Mouse (Mus musculus): ENCODE results near the gene Pafah1b3.
A peak's percentile ranks its signal among the peaks of the same experiment; 100 is the strongest.

Pafah1b3 gene

DNA sequence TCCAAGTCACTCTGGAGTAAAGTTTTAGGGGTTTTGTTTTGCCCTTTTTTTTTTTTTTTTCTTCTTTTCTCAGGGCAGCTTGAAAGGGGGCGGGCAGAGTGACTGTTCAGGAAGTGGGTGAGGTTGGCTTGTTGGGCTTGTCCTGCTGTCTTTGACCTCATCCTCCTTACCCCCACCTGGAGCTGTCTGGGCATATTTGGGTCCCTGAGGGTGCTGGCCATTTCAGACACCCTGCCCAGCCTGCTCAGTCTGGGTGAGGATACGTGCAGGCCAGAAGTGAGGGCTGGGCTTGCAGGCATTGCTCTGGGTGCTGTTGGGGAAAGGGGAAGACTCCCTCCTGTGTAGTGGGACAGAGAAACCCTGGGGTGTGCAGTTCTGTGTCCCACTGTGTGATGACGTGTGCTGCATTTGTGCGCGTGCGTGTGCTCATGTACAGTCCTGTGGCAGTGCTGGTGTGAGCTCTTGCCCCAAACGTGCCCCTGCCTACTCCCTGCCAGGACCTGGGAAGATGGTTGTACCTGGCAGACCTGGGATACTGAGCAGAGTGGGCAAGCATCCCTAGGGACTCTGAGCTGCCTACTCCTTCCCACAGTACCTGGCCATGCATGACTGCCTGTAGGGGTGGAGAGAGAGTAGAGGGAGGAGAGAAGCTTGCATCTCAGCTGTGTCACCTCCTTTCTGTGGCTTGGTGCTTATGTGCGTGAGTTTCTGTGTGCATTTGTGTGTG, 28.1 kb downstream of the Pafah1b3 start:
- peak in 1 of 2 experiments; percentile 58 for DNase-seq (ENCODE audit: inconsistent age in 2 of 2, low spot score in 1 of 2)

DNA sequence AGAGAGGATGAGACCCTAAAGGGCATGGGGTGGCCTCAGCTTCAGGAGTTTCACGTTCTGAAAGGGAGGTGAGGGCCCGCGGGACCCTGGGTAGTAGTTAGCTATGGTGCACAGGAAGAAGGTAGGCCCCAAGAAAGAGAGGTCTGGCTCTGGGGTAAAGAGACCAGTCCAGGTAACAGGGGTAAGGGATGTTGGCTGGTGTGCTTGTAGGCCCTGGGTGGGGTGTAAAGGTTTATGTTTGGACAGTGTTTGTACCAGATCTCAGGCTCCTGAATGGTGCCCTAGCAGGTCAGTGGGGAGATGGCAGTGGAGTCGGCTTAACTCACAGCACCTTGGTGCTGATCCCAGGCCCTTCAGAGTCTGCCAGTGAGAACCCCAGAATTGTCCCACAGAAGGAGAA, 28.8 kb downstream of the Pafah1b3 start:
- peak; percentile 39 to 73 for DNase-seq (ENCODE audit: inconsistent age in 2 of 2, low spot score in 1 of 2)

DNA sequence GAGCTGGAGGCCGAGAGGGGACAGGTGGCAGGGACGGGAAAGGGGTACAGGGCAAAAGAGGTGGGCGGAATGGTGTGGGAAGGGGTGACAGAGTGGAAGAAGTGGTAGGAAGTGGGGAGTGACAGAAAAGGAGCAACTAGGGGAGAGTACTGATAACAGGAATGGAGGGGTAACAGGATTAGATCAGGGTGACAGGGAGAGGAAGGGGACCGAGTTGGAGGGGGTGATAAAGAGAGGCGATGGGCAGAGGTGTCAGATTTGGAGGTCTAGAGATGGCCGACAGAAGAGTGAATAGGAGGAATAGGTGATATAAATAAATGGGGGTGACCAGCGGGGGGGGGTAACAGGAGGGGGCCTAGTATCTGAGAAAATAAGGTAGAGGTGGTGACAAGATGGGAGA, 29.2 kb downstream of the Pafah1b3 start:
- DNase-seq (ENCODE audit: inconsistent age in 2 of 2, low spot score in 1 of 2): no peak

DNA sequence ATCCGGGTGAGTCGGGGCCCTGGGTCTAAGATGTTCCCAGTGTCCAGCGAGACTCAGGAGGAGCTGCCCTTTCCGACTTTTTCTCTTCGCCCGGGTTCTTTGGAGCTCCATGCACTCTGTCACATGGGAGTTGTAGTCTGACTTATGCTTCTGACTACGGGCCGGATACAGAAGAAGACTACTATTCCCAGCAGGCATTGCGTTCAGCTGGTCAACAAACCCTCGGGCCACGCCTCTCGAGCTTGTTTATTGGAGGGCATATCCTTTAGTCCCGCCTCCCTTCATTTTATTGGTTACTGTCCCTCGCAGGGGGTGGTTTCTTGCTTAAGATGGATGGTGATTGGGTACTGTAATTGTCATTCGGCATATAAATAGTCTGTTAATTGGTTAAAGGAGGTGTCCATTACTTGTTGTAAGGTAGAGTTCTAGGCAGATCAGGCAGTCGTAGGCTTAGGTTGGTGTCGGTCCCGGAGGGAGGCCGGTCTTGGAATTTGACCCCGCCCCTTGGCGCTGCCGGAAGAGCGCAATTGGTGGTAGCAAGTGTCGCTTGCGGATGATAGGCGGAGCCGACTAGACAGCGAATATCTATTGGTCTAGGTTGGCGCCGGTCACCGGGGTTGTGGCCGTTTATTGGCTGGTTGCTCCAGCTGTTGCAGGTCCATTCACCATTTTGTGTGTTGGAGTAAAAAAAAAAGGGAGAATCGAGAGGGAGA, 29.9 kb downstream of the Pafah1b3 start:
- peak; percentile 99 for DNase-seq (ENCODE audit: inconsistent age in 2 of 2, low spot score in 1 of 2)

DNA sequence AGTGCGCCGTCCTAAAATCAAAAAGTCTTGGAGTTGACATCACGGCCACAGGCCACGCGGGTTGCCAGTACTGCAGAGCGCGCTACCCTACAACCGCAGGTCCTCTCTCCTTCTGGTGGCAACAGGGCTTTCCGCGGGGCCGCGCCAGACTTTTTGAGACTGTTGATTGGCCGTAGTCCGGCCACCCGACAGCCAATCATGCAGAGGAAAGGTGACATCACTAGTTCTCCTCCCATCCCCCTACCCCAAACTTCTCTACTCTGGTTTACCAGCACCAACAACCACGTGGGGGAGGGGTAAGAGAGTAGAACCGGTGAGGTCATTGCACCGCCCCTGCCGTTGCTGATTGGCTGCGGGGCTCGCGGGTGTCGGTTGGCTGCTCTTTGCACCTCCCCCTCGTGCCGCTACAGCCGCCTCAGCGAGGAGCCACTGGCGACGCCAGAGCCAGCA, 30.5 kb downstream of the Pafah1b3 start, which contains the start of gene Cic:
Cic (plus strand) TSS at position 404 of the 450 bp plus-strand sequence.
- peak; percentile 99 to 100 for DNase-seq (ENCODE audit: inconsistent age in 2 of 2, low spot score in 1 of 2)

DNA sequence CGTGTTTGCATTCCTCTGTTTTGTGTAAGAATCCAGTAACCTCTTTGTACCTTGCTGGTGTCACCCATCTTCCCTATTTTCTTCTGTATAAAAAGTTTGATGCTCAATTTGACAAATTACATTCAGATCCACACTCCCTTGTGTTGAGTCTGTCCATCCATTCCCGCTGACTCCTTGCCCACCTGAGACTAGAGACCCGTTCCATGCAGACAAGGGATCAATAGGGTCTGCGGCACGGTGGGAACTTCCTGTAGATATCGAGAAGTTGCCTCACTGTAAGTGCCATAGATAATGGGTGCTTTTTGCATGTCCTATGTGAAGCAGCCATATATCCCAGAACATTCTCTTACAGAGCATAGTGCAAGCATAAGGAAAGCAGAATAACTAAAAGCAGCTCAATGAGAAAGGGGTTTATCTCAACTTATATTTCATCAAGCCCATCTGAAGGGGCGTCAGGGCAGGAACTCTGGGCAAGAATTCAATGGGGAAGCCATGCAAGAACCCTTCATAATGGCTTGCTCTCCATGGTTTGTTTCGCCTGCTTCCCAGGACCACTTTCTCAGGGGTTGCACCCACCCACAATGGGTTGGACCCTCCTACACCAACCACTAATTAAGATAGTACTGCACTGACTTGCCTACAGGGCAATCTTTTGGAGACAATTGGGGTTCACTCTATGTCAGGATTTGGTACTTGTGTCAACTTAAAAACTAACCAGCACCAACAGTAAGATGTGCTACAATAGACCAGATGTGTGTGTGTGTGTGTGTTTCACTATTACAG, 31.4 kb downstream of the Pafah1b3 start:
- DNase-seq (ENCODE audit: inconsistent age in 2 of 2, low spot score in 1 of 2): peak; percentile 19 to 46

DNA sequence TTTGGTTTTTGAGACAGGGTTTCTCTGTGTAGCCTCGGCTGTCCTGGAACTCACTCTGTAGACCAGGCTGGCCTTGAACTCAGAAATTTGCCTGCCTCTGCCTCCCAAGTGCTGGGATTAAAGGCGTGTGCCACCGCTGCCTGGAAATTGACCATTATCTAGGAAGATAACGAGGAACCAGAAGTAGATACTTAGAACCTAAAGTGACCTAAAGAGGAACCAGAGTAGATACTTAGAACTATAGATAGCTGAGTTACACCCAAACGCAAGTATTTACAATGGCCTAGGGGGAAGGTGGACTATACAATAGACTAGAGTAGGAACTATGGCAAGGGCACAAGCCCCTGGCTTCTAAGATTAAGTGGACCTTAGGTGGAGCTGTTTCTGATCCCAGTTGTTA, 32.0 kb downstream of the Pafah1b3 start:
- peak in 1 of 2 experiments; percentile 32 for DNase-seq (ENCODE audit: inconsistent age in 2 of 2, low spot score in 1 of 2)

DNA sequence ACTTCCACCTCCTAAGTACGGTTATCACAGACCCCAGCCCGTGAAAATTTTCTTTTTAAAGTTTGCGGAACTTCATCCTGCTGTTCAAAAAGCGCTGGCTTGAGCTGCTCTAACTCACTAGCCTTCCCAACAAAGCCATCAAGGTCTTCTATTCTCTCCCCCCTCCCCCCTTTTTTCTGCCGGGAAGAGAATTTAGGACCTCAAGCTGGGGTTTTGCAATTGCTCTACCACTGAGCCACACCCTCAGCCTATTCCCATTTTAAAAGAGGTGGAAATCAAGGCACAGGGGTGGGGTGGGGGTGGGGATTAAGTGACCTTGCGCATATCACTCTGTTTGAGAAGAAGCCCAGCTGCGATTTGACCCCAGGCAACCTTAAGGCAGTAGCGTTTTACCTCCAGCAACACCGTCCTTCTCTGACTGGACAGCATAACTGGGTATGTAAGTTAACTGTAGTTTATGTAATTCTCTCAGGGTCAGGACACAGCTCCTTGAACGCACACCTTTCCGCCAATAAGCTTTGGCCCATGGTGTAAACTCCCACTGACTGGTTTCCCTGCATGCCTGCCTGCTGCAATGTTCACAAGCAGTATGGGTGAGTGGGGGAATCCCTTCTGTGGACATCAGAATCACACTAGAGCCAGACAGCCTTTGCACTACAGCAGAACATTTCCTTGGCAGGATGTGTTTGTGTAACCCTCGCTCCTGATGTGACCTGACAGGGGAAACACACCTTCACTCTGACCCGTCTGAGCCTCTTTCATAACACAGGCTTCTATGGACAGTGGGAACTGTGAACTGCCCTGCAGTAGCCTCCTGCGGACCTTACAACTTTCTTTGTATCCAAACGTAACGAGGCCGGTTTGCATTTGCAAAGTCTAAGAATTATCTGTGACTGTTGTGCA, 33.6 kb downstream of the Pafah1b3 start:
- peak in 1 of 2 experiments; percentile 29 for DNase-seq (ENCODE audit: inconsistent age in 2 of 2, low spot score in 1 of 2)

DNA sequence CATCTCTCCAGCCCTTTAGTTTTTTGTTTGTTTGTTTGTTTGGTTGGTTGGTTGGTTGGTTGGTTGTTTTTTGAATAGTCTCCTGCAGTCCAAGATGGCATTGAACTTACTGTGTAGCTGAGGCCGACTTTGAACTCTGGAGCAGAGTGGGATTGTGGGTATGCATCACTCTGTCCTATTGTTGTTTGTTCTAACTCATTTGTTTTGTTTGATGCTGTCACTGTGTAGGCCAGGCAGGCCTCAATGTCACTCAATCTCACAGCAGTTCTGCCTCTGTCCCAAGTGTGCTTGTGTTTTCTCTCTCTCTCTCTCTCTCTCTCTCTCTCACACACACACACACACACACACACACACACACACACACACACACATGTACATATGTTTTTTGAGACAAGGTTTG, 35.9 kb downstream of the Pafah1b3 start:
- DNase-seq (ENCODE audit: inconsistent age in 2 of 2, low spot score in 1 of 2): no peak

DNA sequence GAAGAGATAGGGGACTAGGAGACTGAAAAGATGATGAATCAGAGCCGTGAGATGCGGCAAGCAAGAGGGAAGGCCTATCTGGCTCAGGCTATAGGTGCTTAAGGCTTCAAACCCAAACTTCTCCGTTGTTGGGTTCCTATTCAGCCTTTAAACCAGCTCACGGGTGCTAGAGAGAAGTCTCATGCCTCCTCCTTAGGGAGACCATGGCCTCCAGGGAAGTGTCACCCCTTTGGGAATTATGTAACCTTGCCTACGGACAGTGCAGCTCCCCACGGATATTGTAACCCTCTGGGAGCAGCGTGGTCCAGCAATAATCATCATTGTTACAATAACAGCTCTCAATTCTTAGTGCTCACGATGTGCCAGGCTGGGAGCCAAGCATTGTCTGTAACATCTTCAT, 46.0 kb downstream of the Pafah1b3 start:
- peak in 1 of 2 experiments; percentile 40 for DNase-seq (ENCODE audit: inconsistent age in 2 of 2, low spot score in 1 of 2)

DNA sequence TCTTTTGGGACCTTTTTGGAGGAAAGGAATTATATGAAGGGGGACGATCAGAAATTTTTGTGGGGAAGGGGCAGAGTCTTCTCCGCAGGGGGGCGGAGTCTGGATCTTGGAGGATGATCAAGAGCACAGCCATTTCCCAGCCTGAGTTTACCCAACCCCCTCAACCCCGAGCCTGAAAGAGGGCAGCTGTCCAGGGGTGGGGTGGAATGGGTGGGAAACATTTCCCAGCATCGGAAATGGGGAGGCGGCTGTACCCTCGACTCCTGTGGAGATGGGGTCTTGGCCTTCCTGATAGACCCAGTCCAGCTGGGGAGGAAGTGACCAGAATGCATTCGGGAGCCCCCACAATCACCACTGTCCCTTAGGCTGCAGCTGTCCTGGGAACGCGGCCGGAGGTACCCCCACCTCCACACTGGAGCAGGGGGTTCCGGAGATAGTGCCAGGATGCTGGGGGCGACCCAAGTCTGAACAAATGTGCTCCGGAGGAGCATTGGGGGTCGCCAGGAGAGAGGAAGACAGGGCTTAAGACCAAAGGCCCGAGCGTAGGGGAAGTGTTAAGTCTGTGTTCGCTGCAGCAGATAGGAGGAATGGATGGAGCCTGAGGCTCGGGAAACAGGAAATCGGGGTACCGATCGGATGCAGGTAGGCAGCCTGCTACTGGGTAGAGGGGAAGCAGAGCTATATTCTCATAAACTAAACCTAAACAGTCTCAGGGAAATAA, 46.6 kb downstream of the Pafah1b3 start:
- DNase-seq (ENCODE audit: inconsistent age in 2 of 2, low spot score in 1 of 2): peak; percentile 74 to 85

DNA sequence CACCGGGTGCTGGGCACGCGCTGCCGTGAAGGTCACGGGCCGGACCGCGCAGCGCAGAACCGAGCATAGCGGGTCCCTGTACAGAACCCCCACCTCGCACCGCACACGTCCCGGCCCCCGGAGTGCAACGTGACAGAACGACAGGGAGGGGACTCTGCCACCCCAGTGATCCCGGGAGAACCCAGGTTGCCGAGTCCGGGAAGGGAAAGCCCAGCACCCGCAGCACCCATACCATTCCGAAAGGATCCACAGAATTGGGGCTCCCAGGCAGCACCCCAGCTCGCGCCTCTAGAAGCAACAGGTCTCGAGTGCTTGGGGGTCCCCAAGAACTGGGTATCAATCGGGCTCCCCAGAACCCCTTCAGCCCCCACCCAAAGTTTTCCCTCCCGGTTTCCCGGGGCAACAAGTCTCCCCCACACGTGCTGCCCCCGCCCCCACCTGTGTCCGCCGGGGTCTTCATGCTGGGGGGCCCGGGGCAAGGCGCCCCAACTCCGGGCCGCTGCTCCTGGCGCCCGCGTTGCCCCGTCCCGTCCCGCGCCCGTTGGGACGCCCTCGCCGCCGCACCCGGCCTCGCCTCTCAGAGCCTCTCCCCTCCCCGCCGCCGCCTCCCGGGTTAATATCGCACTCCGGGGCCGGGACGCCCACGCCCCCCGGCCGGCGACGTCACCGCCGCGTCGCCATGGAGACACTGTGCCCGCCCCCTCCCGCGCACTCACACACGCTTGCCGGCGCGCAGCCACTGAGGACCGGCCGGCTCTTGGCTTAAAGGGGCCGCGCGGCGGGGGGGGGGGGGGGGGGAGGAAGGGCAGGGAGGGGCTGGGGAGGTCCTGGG, 47.4 kb downstream of the Pafah1b3 start, which contains the start of gene Erf:
Erf (minus strand) TSS at position 621 of the 832 bp plus-strand sequence.
- DNase-seq (ENCODE audit: inconsistent age in 2 of 2, low spot score in 1 of 2): peak; percentile 97 to 99

DNA sequence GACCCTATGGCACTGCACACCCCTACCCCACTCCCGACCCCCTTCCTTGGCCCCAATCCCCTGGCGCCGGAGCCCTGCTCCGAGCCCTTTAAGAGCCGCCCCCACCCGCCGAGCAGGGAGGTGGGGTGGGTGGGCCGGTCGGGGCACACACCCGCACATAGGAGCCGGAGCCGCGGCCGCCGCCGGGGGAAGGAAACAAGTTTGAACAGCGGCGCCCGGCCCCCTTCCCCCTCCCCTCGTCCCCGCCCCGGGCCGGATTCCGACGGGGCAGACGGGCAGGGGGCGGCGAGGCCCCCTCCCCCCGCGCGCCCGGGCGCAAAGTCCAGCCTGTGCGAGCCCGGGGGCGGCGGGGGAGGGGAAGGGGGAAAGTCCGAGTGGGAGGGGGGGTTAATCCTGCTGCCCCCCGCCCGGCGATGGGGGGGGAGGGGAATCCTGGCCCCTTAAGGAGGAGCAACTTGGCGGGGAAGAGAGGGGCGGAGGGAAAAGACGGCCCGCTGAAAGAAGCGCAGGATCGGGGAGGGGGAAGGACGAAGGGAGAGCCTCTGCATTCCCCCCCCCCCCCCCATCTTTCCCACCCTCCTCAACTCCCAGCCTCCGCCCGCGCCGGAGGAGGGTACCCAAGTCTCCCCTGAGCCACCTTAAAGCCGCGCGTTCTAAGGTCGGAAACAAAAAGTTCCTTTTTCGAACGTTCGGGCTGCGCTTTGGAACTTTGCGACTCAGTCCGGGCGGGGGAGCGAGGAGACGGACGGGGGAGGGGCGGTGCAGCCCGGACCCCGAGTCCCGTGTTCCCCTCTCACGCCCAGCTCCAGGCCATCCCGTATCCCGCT, 48.3 kb downstream of the Pafah1b3 start:
- peak; percentile 81 to 92 for DNase-seq (ENCODE audit: inconsistent age in 2 of 2, low spot score in 1 of 2)

DNA sequence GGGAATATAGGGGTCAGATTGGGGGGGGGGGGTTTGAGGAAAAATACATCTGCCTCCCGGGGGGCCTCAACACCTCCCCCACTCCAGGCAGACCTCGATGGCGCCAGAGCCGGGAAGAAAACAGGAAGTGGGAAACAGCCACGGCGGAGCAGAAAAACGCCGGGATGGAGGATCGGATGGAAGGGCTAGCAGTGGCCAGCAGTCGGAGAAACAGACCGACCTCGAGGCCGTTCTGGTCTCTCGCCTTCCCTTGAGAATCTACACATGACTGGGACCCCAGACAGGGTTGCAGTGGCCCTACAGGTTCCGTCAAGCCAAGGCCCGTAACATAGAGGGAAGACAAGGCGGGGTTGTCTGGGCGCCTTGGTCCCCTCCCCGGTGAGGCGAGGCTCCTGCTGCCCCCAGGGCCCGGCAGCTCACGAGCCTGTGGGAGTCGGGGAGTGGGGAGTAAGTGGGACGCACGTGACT, 48.9 kb downstream of the Pafah1b3 start:
- no peak for DNase-seq (ENCODE audit: inconsistent age in 2 of 2, low spot score in 1 of 2)

DNA sequence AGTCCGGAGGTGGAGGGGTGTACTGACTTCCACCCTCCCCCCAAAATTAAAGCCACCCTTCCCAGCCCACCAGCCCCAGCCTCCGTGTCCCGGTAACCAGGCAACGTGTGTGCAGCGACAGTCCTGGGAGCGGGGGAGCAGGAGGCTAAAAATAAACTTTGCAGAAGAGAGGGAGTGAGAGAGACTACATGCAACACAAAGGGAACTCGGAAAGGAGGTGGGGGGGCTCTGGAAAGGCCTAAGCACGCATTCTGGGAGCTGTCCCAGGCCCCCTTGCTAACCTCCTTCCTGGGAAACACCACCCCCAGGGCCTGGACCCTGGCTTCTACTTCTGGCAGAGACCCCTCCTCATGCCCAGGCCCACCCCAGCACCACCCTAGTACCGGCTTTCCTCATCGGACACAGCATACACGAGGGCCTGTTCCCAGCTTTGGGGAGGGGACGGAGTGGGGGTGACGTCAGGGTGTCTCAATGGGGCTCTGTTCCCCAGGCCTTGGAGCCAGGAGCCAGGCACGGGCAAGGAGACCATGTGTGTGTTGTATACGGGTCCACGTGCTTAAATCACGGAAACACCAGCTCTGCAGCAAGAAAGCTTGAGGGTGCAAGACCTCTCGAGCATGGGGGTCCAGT, 49.7 kb downstream of the Pafah1b3 start:
- DNase-seq (ENCODE audit: inconsistent age in 2 of 2, low spot score in 1 of 2): peak; percentile 74 to 84

DNA sequence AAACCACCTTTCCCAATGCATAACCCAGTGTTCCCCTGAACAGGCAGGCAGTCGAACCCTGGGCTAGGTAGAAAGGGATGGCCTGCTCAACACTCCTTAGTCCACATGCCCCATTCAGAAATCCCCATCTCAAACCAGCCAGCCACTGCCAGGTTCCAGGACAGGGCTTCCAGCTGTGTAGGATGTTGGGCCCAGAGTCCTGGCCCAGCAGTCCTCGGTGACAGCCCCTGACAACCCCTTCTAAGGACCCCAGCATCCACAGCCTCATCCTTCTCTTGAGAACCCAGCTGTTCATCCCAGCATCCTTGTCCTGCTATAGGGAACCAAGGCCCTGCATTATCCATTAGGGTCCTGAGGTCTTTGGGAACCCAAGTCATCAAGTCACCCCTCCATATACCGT, 50.3 kb downstream of the Pafah1b3 start:
- DNase-seq (ENCODE audit: inconsistent age in 2 of 2, low spot score in 1 of 2): peak in 1 of 2 experiments; percentile 18

DNA sequence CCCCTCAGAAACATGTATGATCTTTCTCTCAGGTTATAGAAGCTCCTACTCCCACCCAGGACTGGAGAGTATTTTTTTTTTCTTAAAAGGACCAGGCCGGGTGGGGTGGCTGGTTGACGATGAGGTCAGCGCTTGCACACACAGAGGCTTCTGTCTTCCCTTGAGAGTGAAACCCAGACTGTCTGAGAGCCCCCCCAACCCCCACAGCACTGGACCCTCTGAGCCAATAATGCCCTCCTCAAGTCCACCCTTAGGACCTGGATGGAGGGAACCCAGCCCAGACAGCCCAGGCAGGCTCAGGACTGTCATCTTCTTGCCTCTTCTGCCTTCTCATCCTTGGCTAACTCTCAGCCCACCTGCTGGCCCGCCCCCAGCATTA, 51.0 kb downstream of the Pafah1b3 start:
- DNase-seq (ENCODE audit: inconsistent age in 2 of 2, low spot score in 1 of 2): peak in 1 of 2 experiments; percentile 37
